Mouse (Mus musculus): ENCODE results near the gene Ank.

DNA sequence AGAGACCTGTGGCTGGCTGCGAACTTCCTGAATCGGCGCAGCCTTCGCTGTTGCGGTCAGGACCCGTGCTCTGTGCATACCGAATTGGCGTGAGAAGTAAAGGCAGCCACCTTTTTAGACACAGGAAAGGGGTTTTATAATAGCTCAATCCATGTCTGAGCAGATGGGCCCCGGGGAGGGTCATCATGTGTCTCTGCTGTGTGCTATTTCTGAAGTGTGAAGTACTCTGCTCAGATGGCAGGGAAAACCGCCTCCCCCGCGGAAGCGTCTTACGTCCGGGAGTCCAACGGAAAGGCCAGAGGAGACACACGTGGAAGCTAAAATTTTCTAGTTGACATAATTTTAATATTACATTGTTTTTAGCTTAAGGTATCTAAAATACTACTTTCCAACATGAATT is 42.5 kb downstream of the Ank start:
- no peak for TF ChIP-seq ZC3H11A (IDR thresholded peaks at IDR 0.05; ENCODE audit: borderline replicate concordance, low read depth, low read length)
- no peak for TF ChIP-seq HCFC1 (IDR thresholded peaks at IDR 0.05; ENCODE audit: borderline replicate concordance, insufficient read depth, low read length)
- no peak for TF ChIP-seq MAFK (IDR thresholded peaks at IDR 0.05; ENCODE audit: insufficient read depth, low read depth, low read length)
- no peak for TF ChIP-seq CHD2 (IDR thresholded peaks at IDR 0.05; ENCODE audit: low read depth, low read length)
- TF ChIP-seq ZNF384 (IDR thresholded peaks at IDR 0.05; ENCODE audit: low read depth, low read length), result no peak

Measured in ES-E14 (cell line).